Mouse (Mus musculus) right cerebral cortex, postnatal 4 days (tissue): Measurements from ENCODE around the gene Syt7.

Experiments used
- DNase-seq: peaks from one replicate; pipeline ENCODE4 v3.0.0-alpha.2; 2022

Syt7 gene

DNA sequence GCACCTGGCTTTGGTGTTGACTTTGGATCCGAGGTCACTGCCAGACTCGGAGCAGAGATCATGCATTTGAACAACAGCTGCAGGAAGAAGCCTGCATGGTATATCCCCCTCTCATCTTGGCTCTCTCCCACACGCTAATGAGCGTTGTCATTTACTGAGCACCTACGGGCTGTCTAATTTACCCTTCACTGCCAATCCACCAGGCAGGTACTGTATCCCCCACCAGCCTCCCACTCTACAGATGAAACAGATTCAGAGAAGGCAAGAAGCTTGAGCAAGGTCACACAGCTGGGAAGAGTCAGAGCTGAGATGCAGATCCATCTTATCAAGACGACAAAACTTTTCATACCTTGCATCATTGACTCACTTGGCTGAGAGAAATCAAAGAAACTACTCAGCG, 72.7 kb downstream of the Syt7 start:
- DNase-seq: no peak

DNA sequence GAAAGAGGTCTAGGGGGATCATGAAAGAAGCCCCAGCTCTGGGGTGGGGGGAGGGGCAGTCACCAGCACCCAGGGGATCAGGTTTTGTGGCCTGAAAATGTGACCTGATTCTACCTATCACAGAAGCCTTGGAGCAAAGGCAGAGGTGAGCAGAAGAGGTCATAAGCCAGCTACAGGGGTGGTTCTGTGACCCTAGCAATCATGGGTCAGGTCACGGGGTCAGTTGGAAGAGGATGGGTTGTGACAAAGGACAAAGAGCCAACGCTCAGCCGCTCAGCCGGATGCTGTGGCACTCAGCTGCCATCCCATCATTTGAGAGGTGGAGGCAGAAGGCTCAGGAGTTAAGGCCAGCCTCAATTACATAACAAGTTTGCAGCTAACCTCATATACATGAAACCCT, 75.5 kb downstream of the Syt7 start:
- DNase-seq: no peak

DNA sequence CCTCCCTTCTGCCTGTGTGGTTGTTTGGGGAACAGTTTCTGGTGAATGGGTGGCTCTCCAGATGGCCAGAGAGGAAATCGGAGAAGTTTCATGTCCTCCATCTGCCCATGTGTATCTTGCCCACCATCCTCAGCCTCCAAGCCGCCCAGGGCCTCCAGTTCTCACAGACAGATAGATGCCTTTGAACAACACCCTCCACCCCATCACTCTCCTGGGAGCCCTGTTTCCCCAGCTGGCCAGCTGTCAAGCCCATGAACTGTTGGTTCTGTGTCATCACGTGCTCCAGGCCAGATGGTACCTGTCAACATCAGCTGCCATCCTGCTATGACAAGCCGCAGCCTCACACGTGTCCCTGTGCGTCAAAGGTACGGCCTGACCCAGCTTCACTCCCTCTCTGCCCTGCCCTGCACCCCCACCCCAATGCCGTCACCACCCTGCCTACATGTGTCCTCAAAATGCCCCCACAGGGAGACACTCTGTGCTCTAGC, 80.3 kb downstream of the Syt7 start:
- DNase-seq: no peak

DNA sequence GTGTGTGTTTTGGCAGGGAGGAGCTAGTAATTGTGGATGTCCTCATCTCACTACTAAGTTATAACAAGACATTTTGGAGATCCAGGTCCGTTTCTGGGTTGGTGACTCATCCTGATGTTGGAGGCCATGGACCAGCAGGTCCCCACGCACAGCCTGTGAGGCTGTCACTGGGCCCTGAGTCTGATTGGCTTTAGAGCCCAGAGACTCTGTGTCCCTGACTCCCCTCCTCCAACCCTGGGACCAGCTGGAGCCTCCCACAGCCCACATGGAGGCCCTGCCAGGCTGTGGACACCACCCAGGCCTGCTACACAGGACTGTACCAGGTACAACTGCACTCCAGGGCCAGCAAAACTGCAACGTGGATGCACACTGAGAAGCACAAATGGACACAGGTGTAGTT, 84.1 kb downstream of the Syt7 start:
- no peak for DNase-seq

DNA sequence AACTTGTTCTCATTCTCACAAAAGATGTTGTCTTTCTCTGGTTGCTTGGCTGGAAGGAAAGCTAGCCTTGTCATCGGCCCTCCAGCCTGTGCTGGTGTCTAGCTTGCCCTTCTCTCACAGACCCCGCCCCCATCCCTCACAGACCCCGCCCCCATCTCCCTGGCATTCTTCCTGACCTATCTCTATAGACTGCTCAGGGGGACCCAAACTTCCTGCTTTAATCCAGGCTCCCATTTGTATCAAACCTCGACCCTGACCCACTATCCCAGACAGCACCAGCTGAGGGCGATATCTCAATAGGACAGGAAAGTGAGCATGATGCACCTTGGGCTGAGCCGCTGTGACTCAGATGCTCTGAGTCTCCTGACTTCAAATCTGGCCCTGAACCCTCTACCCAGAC, 84.9 kb downstream of the Syt7 start:
- DNase-seq: no peak

DNA sequence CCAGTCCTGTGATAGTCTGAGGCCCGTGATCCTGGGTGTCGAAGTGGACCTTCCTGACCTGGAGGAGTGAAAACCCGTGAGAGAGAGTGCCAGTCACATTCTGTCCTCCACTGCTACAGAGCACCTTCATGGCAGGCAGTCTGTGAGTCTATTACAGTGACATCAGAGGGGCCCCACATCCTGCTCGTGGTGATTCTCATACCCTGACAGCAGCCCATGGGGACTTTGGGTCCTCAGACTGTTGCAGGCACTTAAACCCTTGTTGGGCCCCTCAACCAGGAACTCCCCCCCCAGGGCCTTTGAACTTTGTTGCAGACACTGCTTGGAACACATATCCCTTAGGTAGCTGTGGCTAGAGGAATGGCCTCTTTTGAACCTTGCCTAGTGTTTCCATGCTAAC, 90.7 kb downstream of the Syt7 start:
- DNase-seq: no peak

DNA sequence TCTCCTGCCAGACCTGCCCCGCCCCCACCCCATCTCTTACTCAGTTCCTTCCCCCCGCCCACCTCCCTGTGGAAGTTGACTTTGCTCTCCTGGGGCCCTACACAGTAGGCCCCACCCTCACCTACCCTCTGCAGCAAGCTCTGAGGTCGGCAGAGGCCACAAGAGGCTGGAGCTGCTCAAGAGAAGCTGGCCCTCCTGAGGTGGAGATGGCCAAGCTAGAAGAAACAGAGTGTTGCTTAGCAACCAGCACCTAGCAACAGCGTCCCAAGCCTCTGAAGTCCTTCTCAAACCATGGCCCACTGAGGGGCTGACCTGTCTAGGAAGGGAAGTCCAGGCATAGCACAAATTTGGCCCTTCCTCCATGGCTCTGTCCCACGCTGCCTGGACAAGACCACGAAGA, 93.8 kb downstream of the Syt7 start, which contains the start of gene Ppp1r32:
Ppp1r32 (minus strand) TSS at position 226 of the 400 bp plus-strand sequence.
- no peak for DNase-seq

DNA sequence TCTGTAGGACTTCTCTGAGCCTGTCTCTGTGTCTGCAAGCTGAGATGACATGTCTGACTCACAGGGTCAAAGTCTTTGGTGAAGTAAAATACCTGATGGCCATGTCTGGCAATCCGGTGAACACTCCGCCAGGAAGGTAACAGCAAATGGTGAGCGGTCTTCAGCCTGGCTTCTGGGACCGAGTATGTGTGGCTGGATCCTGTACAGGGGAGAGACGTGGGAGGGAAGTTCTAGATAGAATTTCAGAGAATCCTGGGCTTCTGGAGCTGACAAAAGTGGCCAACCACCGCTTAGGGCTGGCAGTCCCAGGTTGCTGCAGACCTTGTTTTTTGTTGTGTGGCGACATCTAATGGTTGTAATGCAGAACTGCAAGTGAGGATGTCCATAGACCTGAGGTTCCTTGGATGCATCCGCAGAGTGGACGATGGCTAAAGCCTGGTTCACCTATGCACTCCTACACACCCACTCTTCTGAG, 97.4 kb downstream of the Syt7 start:
- DNase-seq: peak; percentile 17

DNA sequence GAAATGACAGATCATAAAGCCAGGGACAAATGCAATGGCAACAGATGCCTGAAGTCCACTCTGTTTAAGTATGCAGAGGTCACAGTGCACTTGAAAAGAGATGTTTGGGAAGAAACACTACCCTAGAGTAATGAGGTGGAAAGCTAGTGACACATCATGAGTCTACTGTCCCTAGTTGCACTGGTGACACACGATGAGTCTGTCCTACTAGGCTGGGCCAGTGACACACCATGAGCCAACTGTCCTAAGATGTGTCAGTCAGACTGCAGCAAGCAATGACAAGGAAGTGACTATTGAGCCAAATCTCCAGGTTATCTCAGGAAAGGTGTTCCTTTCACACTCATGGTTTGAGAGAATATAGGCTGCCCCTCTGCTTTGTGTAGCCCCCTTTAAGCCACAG, 106.8 kb downstream of the Syt7 start:
- no peak for DNase-seq

DNA sequence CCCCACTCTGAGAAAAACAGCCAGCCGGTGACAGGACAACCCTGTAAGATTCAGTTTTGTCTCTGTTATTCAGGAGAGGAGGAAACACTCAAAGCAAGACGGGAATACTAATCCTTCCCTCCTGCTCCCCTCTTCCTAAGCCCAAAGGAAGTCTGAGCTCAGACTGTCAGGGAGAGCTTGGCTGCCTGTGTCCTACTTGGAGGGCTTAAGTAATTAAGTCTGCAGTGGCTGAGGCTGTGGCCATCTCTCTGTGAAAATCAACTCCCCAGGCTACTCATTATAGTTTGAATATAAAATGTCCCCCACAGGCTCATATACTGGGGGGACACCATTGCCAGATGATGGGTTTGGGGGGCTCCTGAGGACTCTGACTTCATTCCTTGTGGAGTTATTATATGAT, 108.1 kb downstream of the Syt7 start:
- DNase-seq: no peak

DNA sequence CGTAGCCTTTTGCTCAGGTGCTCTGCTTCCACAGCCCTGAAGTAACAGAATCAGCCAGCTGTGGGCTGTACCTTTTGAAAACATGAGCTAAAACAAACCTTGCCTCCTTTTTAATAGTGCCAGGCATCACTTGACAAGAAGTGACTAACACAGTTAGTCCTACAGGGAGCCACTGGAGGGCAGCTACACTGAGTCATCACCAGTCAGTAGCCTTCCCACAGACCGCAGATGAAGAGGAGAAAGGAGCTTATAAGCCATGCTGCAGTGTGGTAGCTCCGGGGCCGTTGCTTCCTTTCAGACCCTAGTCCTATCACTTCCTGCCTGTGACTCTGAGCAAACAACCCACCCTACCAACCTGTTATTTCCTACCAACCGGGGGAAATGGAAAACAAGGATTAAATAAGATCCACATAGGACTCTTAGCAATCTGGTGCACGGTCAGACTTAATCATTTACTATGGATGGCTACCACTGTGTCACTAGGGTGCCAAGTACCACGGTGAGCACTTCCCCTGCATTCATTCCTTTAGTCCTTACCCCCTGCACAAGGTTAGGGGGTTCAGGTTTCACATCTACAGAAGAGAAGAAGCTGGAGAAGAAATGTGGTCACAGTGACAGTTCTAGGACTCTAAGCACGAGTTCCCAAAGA, 108.7 kb downstream of the Syt7 start:
- DNase-seq: no peak

DNA sequence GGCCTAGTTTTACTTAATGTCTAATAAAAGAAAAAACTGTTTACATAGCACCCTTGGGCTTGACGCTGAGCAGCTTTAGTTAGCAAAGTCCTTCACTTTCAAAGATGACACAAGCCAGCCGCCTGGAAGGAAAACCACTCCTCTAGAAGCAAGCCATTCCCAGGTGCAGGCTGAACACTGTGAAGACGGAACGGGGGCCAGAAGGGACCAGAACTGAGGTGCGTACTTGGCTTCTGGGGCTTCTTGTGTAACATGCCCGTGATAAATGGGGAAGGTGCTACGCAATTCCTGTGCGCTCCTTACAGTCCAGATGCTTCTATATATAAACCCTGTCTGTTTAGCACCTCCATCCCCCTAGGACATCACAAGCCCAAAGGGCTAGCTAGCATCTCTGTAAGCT, 111.7 kb downstream of the Syt7 start:
- DNase-seq: no peak

DNA sequence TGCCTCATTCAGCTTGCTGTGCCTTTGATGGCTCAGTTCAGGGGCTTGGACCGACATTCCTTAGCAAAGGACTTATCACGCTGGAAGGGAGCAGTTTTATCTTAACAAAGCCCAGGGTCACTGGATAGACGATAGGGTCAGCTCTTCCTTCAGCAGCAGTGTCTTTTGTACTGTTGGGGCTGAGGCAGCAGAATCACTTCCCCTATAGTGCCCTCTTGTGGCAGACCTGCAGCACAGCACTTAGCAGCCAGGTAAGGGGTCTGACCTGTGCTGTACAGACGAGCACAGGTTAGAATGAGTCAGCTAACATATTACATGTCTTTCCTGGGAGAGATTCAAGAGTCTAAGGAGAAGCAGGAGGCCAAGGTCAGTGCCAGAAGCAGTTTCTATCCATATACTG, 113.7 kb downstream of the Syt7 start:
- peak; percentile 21 for DNase-seq
